Mouse (Mus musculus): ENCODE data around the gene C8b.

DNA sequence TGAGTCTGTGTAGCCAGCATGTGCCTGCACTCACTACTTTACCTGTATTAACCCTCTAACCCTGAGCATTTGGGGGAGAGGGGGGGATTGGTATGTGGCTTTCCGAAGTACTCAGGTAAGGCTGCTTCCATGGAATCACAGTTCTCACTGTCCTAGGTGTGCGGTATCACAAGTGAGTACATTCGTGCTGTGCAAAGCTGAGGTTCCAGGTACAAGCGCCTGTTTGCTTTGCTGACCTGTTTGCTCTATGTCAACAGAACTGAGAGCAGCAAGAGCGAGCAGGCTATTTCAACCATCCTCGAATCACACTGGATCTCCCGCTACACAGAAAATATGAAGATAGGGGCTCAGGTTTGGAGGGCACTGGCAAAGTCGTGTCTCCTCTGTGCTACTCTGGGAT is at the start of gene C8b:
- TF ChIP-seq CTCF (IDR thresholded peaks at IDR 0.05; ENCODE audit: low read depth, low read length): no peak
- no peak for TF ChIP-seq POLR2A (IDR thresholded peaks at IDR 0.05; ENCODE audit: borderline replicate concordance, low read depth, low read length)

All from bone marrow macrophage, adult 2 months (primary cell).